8 mouse cellular contexts compared by ENCODE assay signal in the genomic region with DNA sequence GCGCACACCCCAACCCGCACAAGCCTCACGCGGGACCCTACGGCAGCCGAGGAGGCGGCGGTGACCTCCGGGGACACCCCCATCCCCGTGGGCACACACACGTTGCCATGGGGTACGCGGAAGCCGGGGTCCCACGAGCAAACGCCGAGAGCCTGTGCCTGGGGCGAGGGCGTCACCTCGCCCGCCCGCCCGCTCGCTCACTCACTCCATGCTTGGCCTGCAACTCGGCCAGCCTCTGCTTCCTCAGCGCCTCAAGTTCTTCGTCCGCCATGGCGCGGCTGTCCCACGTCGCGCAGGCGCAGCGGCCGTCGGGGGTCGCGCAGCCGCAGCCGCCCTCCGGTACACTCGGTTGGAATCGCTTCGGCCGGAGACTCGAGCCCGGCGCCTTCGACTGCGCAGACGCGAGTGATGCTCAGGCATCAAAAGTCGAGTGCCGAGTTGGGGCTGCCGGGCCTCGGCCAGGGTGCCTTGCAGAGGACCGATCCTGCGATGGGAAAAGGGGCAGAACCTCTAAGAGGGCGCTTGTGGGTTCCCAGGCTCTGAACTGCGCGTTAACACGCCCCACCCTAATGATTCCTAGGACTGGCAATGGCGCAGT. TPM values are rescaled to one million over a fixed set of nuclear protein-coding genes. Genes with fewer than 3 reads are reported as not detected.
DNase-seq lines count a peak whose midpoint lies in the region; ATAC-seq lines count a peak whose summit lies in the region.

A gene (minus strand): TSS at position 421 of the 598 bp plus-strand sequence.

- peaks cover 38% of the 10 kb centered on the region for H3K36me3 ChIP-seq in heart, embryonic 14.5 days (ENCODE audit: control insufficient read depth, insufficient read depth, low read length)
- H3K36me3 ChIP-seq in liver, embryonic 13.5 days, result peaks cover 34% of the 10 kb centered on the region
- no peaks in the 10 kb centered on the region for H3K36me3 ChIP-seq in stomach, embryonic 16.5 days (ENCODE audit: control insufficient read depth, insufficient read depth, low read length)

- no peaks in the 10 kb centered on the region for H3K9me3 ChIP-seq in heart, embryonic 14.5 days (ENCODE audit: control insufficient read depth, low read length)
- H3K9me3 ChIP-seq in liver, embryonic 13.5 days (replicated peaks), result no peaks in the 10 kb centered on the region
- no peaks in the 10 kb centered on the region; the same call in 1 of the 2 replicates for H3K9me3 ChIP-seq in stomach, embryonic 16.5 days (replicated peaks; ENCODE audit: control insufficient read depth, low read length)

- H3K9ac ChIP-seq in heart, embryonic 14.5 days (ENCODE audit: low read length), result peak within 1 kb of the TSS; percentile 99
- peak within 1 kb of the TSS; percentile 91 for H3K9ac ChIP-seq in liver, embryonic 13.5 days
- H3K9ac ChIP-seq in stomach, embryonic 16.5 days (ENCODE audit: low read length), result peak within 1 kb of the TSS; percentile 96

- H3K4me1 ChIP-seq in heart, embryonic 14.5 days (ENCODE audit: control insufficient read depth in 2 of 2, insufficient read depth in 2 of 2, low read length in 2 of 2), result peaks cover 0 to 7% of the 10 kb centered on the region in 2 experiments; a peak in 2 of 4 replicates
- H3K4me1 ChIP-seq in liver, embryonic 13.5 days (replicated peaks), result peaks cover 34% of the 10 kb centered on the region
- peaks cover 7% of the 10 kb centered on the region; the same call in 1 of the 2 replicates for H3K4me1 ChIP-seq in stomach, embryonic 16.5 days (ENCODE audit: control insufficient read depth, insufficient read depth, low read length)

- H3K27ac ChIP-seq in heart, embryonic 14.5 days (replicated peaks in 1 of 2; ENCODE audit: control insufficient read depth in 1 of 2, insufficient read depth in 1 of 2, low read depth in 2 of 2, low read length in 2 of 2), result peak within 1 kb of the TSS; percentile 25 to 84
- H3K27ac ChIP-seq in liver, embryonic 13.5 days, result peak within 1 kb of the TSS; percentile 69
- H3K27ac ChIP-seq in stomach, embryonic 16.5 days (ENCODE audit: low read length), result peak within 1 kb of the TSS; percentile 61

- peak; percentile 84 for ATAC-seq in CD4-positive, CD25-positive, alpha-beta regulatory T cell, adult 4 months
- peak; percentile 82 for ATAC-seq in heart, embryonic 14.5 days (ENCODE audit: insufficient number of reproducible peaks, insufficient read depth, low FRiP score, low read depth)
- ATAC-seq in liver, embryonic 13.5 days (ENCODE audit: low read depth), result peak; percentile 85
- ATAC-seq in stomach, embryonic 16.5 days (ENCODE audit: insufficient read depth, low FRiP score), result peak; percentile 91

- H3K4me2 ChIP-seq in heart, embryonic 14.5 days (ENCODE audit: low read length), result peak within 1 kb of the TSS; percentile 78
- H3K4me2 ChIP-seq in liver, embryonic 13.5 days, result peak within 1 kb of the TSS; percentile 87
- H3K4me2 ChIP-seq in stomach, embryonic 16.5 days (ENCODE audit: low read depth, low read length), result peak within 1 kb of the TSS; percentile 68

- peak; percentile 80 for DNase-seq in c-Kit-negative CD71-positive TER-119-positive erythroid progenitor cells, embryonic 14.5 days (ENCODE audit: low read depth, low spot score)
- DNase-seq in fibroblast of lung, adult 2 months (ENCODE audit: low read depth), result peak; percentile 86
- DNase-seq in kidney, postnatal 14 days, result peak; percentile 98
- DNase-seq in liver, embryonic 13.5 days, result peak; percentile 94
- DNase-seq in neural tube, embryonic 10.5 days (ENCODE audit: extremely low spot score, low spot score), result peak; percentile 99

- WGBS in heart, embryonic 14.5 days, result under 1% methylated on average over 63 of the region's 64 CpGs
- WGBS in liver, embryonic 13.5 days (ENCODE audit: insufficient replicate concordance), result under 1% methylated on average over 63 of the region's 64 CpGs
- WGBS in stomach, embryonic 16.5 days, result under 1% methylated on average over 64 of the region's 64 CpGs

- H3K4me3 ChIP-seq in heart, embryonic 14.5 days (ENCODE audit: control insufficient read depth in 1 of 2, insufficient read depth in 1 of 2, low read depth in 1 of 2, low read length in 2 of 2), result peak within 1 kb of the TSS; percentile 65 to 95
- H3K4me3 ChIP-seq in liver, embryonic 13.5 days (replicated peaks), result peak within 1 kb of the TSS; percentile 93
- peak within 1 kb of the TSS; percentile 95 for H3K4me3 ChIP-seq in stomach, embryonic 16.5 days (replicated peaks; ENCODE audit: low read length)

- H3K27me3 ChIP-seq in heart, embryonic 14.5 days (ENCODE audit: control insufficient read depth, insufficient read depth, low read length), result no peaks in the 10 kb centered on the region
- H3K27me3 ChIP-seq in liver, embryonic 13.5 days, result no peaks in the 10 kb centered on the region
- H3K27me3 ChIP-seq in stomach, embryonic 16.5 days (ENCODE audit: control insufficient read depth, insufficient read depth, low read length), result no peaks in the 10 kb centered on the region

RNA-seq across cellular contexts. Expression of the gene that starts here (rescaled TPM):
- polyA plus RNA-seq in CD4-positive, CD25-positive, alpha-beta regulatory T cell, adult 4 months (2017; shearing (Covaris generic)), result 10 to 100 TPM; 77.3 to 77.7 TPM
- polyA plus RNA-seq in heart, embryonic 14.5 days (2014; fragmentation: Nextera tagmentation; extraction: Ambion mirVana), result 295 and 316 TPM in 2 replicates
- polyA plus RNA-seq in liver, embryonic 13.5 days (2015; fragmentation: Nextera tagmentation; extraction: Ambion mirVana), result 167 and 169 TPM in 2 replicates
- polyA plus RNA-seq in stomach, embryonic 16.5 days (2015; fragmentation: Nextera tagmentation; extraction: Ambion mirVana), result 192 and 216 TPM in 2 replicates

Comparison
In these comparisons a context has a peak if more than half of its experiments do, and no peak if none do; other contexts are left out.
1. Peak in every context shown above with its lines: DNase-seq, ATAC-seq, H3K4me3 ChIP-seq and H3K27ac ChIP-seq.